Comparison of ENCODE assay signal across 8 mouse cellular contexts in genomic region chr8:13104691-13105086, GRCm38 (mm10). TPM values are rescaled to one million over a fixed set of nuclear protein-coding genes. Genes with fewer than 3 reads are reported as not detected.
A peak's percentile ranks its signal among the peaks of the same experiment; 100 is the strongest.
DNase-seq lines count a peak whose midpoint lies in the region; ATAC-seq and TF ChIP-seq lines count a peak whose summit lies in the region.

No protein-coding gene starts in this region.

- intact Hi-C loops in heart, postnatal 14 days (cut with DNase I), result loop anchor here (2.0 to 5.0 kb wide), 2 partner anchors 58 to 208 kb away; no protein-coding TSS in a partner anchor

- DNase-seq in c-Kit-positive CD71-positive TER-119-positive erythroid progenitor cells, embryonic 14.5 days (ENCODE audit: low spot score), result peak; percentile 86
- DNase-seq in heart, postnatal 14 days, result peak; percentile 92 to 95
- DNase-seq in layer of hippocampus, adult 11-12 months (ENCODE audit: low spot score), result peak; percentile 92
- peak; percentile 89 to 90 for DNase-seq in lung, adult 18-20 months
- DNase-seq in testis, postnatal 14 days (ENCODE audit: low spot score), result peak; percentile 93

- peak overlapping the region; percentile 95 for H3K9ac ChIP-seq in forebrain, embryonic 13.5 days
- H3K9ac ChIP-seq in neural tube, embryonic 15.5 days (replicated peaks), result peak overlapping the region; percentile 87

- peak overlapping the region; percentile 94 for H3K27ac ChIP-seq in forebrain, embryonic 13.5 days
- peak overlapping the region; percentile 98 for H3K27ac ChIP-seq in neural tube, embryonic 15.5 days (replicated peaks)

- ATAC-seq in forebrain, embryonic 13.5 days, result peak; percentile 83
- peak; percentile 88 for ATAC-seq in neural tube, embryonic 15.5 days (ENCODE audit: low FRiP score)

- WGBS in forebrain, embryonic 13.5 days, result under 1% methylated on average over 44 of the region's 45 CpGs
- WGBS in neural tube, embryonic 15.5 days, result under 1% methylated on average over 45 of the region's 45 CpGs

- H3K36me3 ChIP-seq in E14TG2a.4 (ENCODE audit: insufficient read depth, low read length), result peaks cover 29% of the 10 kb centered on the region
- H3K36me3 ChIP-seq in forebrain, embryonic 13.5 days (ENCODE audit: poor library complexity, severe bottlenecking), result peaks cover 22% of the 10 kb centered on the region
- peaks cover 6% of the 10 kb centered on the region for H3K36me3 ChIP-seq in neural tube, embryonic 15.5 days

- peak overlapping the region; percentile 96 for H3K4me2 ChIP-seq in forebrain, embryonic 13.5 days
- peak overlapping the region; percentile 97 for H3K4me2 ChIP-seq in neural tube, embryonic 15.5 days

- H3K4me3 ChIP-seq in E14TG2a.4 (replicated peaks; ENCODE audit: low read length), result peak overlapping the region; percentile 98
- H3K4me3 ChIP-seq in forebrain, embryonic 13.5 days, result peak overlapping the region; percentile 94
- peak overlapping the region; percentile 96 for H3K4me3 ChIP-seq in neural tube, embryonic 15.5 days (replicated peaks)

- H3K27me3 ChIP-seq in E14TG2a.4 (ENCODE audit: insufficient read depth, low read length), result no peaks in the 10 kb centered on the region
- no peaks in the 10 kb centered on the region for H3K27me3 ChIP-seq in forebrain, embryonic 13.5 days
- no peaks in the 10 kb centered on the region for H3K27me3 ChIP-seq in neural tube, embryonic 15.5 days (replicated peaks)

- H3K9me3 ChIP-seq in E14TG2a.4 (ENCODE audit: low read length), result no peaks in the 10 kb centered on the region
- no peaks in the 10 kb centered on the region for H3K9me3 ChIP-seq in forebrain, embryonic 13.5 days (replicated peaks)
- H3K9me3 ChIP-seq in neural tube, embryonic 15.5 days (replicated peaks), result no peaks in the 10 kb centered on the region

- peaks cover 14% of the 10 kb centered on the region for H3K4me1 ChIP-seq in E14TG2a.4 (replicated peaks; ENCODE audit: low read depth, low read length)
- H3K4me1 ChIP-seq in forebrain, embryonic 13.5 days, result peaks cover 33% of the 10 kb centered on the region
- peaks cover 37% of the 10 kb centered on the region for H3K4me1 ChIP-seq in neural tube, embryonic 15.5 days

- no peak for TF ChIP-seq CTCF in E14TG2a.4 (conservative IDR thresholded peaks at IDR 0.05; ENCODE audit: low read length)

RNA-seq across cellular contexts. Expression of gene Pcid2, which starts 0.6 kb away (rescaled TPM):
- polyA plus RNA-seq in forebrain, embryonic 13.5 days (2015; fragmentation: Nextera tagmentation; extraction: Ambion mirVana), result 49.8 and 52.5 TPM in 2 replicates
- 10 to 100 TPM in 1 of 2 experiments, 1 to 10 TPM in 1; 8.8 to 10.7 TPM for total RNA-seq in heart, postnatal 14 days (2021)
- 36.4 and 38.0 TPM in 2 replicates for polyA plus RNA-seq in neural tube, embryonic 15.5 days (2015; fragmentation: Nextera tagmentation; extraction: Ambion mirVana)

RNA-seq across cellular contexts. Expression of gene Cul4a, which starts 0.7 kb away (rescaled TPM):
- polyA plus RNA-seq in forebrain, embryonic 13.5 days (2015; fragmentation: Nextera tagmentation; extraction: Ambion mirVana), result 66.3 and 69.0 TPM in 2 replicates
- 10 to 100 TPM; 78.0 to 78.3 TPM for total RNA-seq in heart, postnatal 14 days (2021)
- 68.1 and 75.6 TPM in 2 replicates for polyA plus RNA-seq in neural tube, embryonic 15.5 days (2015; fragmentation: Nextera tagmentation; extraction: Ambion mirVana)

RNA-seq across cellular contexts. Expression of gene Proz, which starts 44.0 kb away (rescaled TPM):
- polyA plus RNA-seq in forebrain, embryonic 13.5 days (2015; fragmentation: Nextera tagmentation; extraction: Ambion mirVana), result 0.92 and 1.1 TPM in 2 replicates
- total RNA-seq in heart, postnatal 14 days (2021), result not detected
- polyA plus RNA-seq in neural tube, embryonic 15.5 days (2015; fragmentation: Nextera tagmentation; extraction: Ambion mirVana), result 0.59 and 0.67 TPM in 2 replicates

RNA-seq across cellular contexts. Expression of gene Lamp1, which starts 54.3 kb away (rescaled TPM):
- polyA plus RNA-seq in forebrain, embryonic 13.5 days (2015; fragmentation: Nextera tagmentation; extraction: Ambion mirVana), result 194 and 201 TPM in 2 replicates
- 100 to 1,000 TPM; 328 to 332 TPM for total RNA-seq in heart, postnatal 14 days (2021)
- polyA plus RNA-seq in neural tube, embryonic 15.5 days (2015; fragmentation: Nextera tagmentation; extraction: Ambion mirVana), result 286 and 295 TPM in 2 replicates

Comparison
In these comparisons a context has a peak if more than half of its experiments do, and no peak if none do; other contexts are left out.
1. Peak in every context shown above with its lines: DNase-seq, ATAC-seq, H3K4me3 ChIP-seq and H3K27ac ChIP-seq.